Mouse (Mus musculus) ovary, postnatal 10 days (tissue): Measurements from ENCODE around the gene Rsl1d1.
A peak's percentile ranks its signal among the peaks of the same experiment; 100 is the strongest.
"Not testable (repeated sequence)": the region's sequence is repeated elsewhere in the genome, so short reads cannot be mapped to it uniquely, and the experiment has no call there.

Source experiments
- DNase-seq: peaks from one replicate; pipeline ENCODE4 v3.0.0; 2022; ENCODE audit warnings: low spot score

Gene Rsl1d1

GRCm38 (mm10) chr16:11157721-11158120, 45.4 kb downstream of the Rsl1d1 start:
- DNase-seq, result not testable (repeated sequence)

- no peak for DNase-seq
Measured at GRCm38 (mm10) chr16:11154500-11154899, 48.6 kb downstream of the Rsl1d1 start.

GRCm38 (mm10) chr16:11143706-11144483, 59.2 kb downstream of the Rsl1d1 start:
- DNase-seq, result peak; percentile 100
